Mouse (Mus musculus) kidney, embryonic 16.5 days (tissue): ENCODE data around the gene Rnase1. TPM values are rescaled to one million over a fixed set of nuclear protein-coding genes. Genes with fewer than 3 reads are reported as not detected.

Source experiments
- ATAC-seq: fragments of 200-750 bp; cut with Nextera tagmentation; 2 replicates; pipeline ENCODE4 v1.8.0; 2017; ENCODE audit warnings: moderate TSS enrichment; ENCODE audit not compliant: low FRiP score, low TSS enrichment
- H3K27ac ChIP-seq: fragments of 300-500 bp; sonication (generic); 2 replicates; pipeline ENCODE4 v1.5.1; 2014; ENCODE audit warnings: low read length
- H3K27me3 ChIP-seq: fragments of 300-500 bp; sonication (generic); 2 replicates; pipeline ENCODE4 v1.6.1; 2014; ENCODE audit warnings: low read length, control low read depth, mixed read lengths; ENCODE audit not compliant: insufficient read depth
- H3K36me3 ChIP-seq: fragments of 300-500 bp; sonication (generic); 2 replicates; pipeline ENCODE4 v1.6.1; 2014; ENCODE audit warnings: low read length, control low read depth, mixed read lengths; ENCODE audit not compliant: insufficient read depth
- H3K4me1 ChIP-seq: fragments of 300-500 bp; sonication (generic); 2 replicates; pipeline ENCODE4 v1.6.1; 2014; ENCODE audit warnings: low read length, control low read depth, mixed read lengths; ENCODE audit not compliant: insufficient read depth
- H3K4me2 ChIP-seq: fragments of 300-500 bp; sonication (generic); replicated peaks from 2 replicates; pipeline ENCODE4 v1.6.1; 2014; ENCODE audit warnings: low read depth, low read length
- H3K4me3 ChIP-seq: fragments of 300-500 bp; sonication (generic); 2 replicates; pipeline ENCODE4 v1.5.1; 2014; ENCODE audit warnings: mild to moderate bottlenecking, low read length
- H3K9ac ChIP-seq: fragments of 300-500 bp; sonication (generic); replicated peaks from 2 replicates; pipeline ENCODE4 v1.6.1; 2014; ENCODE audit warnings: low read length
- H3K9me3 ChIP-seq: fragments of 300-500 bp; sonication (generic); 2 replicates; pipeline ENCODE4 v1.6.1; 2016; ENCODE audit warnings: low read length, control low read depth
- WGBS: fragments of 180-500 bp; shearing (Covaris S2); extraction: QIAGEN DNeasy Blood & Tissue Kit; methylation state at CpG from one replicate; pipeline ENCODE4 v1.1.7; 2014; 5-methylcytosine and 5-hydroxymethylcytosine counted together
- polyA plus RNA-seq: library from polyadenylated mRNA; unstranded; fragments of >200 nt; fragmentation: Nextera tagmentation; extraction: Ambion mirVana; gene quantifications from 2 replicates; pipeline ENCODE4 v1.2.1, GENCODE M21; 2015

The Rnase1 gene
- polyA plus RNA-seq, 1 experiment from 2014 or later, result 0.26 TPM

GRCm38 (mm10) chr14:51143287-51143686 is 3.3 kb downstream of the Rnase1 start:
- 73% methylated on average over 4 of the region's 4 CpGs for WGBS
- Histone ChIP-seq H3K4me3 (no peak overlapping the region), H3K4me2 (no peak overlapping the region), H3K36me3 (no peaks in the 10 kb centered on the region), H3K9ac (no peak overlapping the region), H3K27ac (no peak overlapping the region), H3K27me3 (no peaks in the 10 kb centered on the region), H3K9me3 (no peaks in the 10 kb centered on the region), H3K4me1 (no peaks in the 10 kb centered on the region)
- no peak for ATAC-seq

GRCm38 (mm10) chr14:51142568-51142967 is 4.0 kb downstream of the Rnase1 start:
- Histone ChIP-seq H3K4me3 (no peak overlapping the region), H3K36me3 (no peaks in the 10 kb centered on the region), H3K9me3 (no peaks in the 10 kb centered on the region), H3K27me3 (no peaks in the 10 kb centered on the region), H3K9ac (no peak overlapping the region), H3K4me2 (no peak overlapping the region), H3K27ac (no peak overlapping the region), H3K4me1 (no peaks in the 10 kb centered on the region)
- 84% methylated on average over 3 of the region's 3 CpGs for WGBS
- no peak for ATAC-seq

- Histone ChIP-seq H3K4me2 (no peak overlapping the region), H3K9ac (no peak overlapping the region), H3K27me3 (no peaks in the 10 kb centered on the region), H3K4me1 (no peaks in the 10 kb centered on the region), H3K4me3 (no peak overlapping the region), H3K27ac (no peak overlapping the region), H3K36me3 (no peaks in the 10 kb centered on the region), H3K9me3 (no peaks in the 10 kb centered on the region)
- 88% methylated on average over 4 of the region's 4 CpGs for WGBS
- ATAC-seq, result no peak
Measured at GRCm38 (mm10) chr14:51142119-51142518, 4.5 kb downstream of the Rnase1 start.

GRCm38 (mm10) chr14:51140342-51140741 is 6.2 kb downstream of the Rnase1 start:
- H3K4me1 ChIP-seq, result no peaks in the 10 kb centered on the region
- no peaks in the 10 kb centered on the region for H3K36me3 ChIP-seq
- no peaks in the 10 kb centered on the region for H3K27me3 ChIP-seq
- 76% methylated on average over 2 of the region's 2 CpGs for WGBS
- no peak overlapping the region for H3K9ac ChIP-seq
- H3K4me2 ChIP-seq, result no peak overlapping the region
- ATAC-seq, result no peak
- H3K9me3 ChIP-seq, result no peaks in the 10 kb centered on the region
- no peak overlapping the region for H3K4me3 ChIP-seq
- no peak overlapping the region for H3K27ac ChIP-seq

- no peaks in the 10 kb centered on the region for H3K9me3 ChIP-seq
- H3K27me3 ChIP-seq, result no peaks in the 10 kb centered on the region
- no peak for ATAC-seq
- H3K4me1 ChIP-seq, result no peaks in the 10 kb centered on the region
- 93% methylated on average over 4 of the region's 4 CpGs for WGBS
- H3K36me3 ChIP-seq, result no peaks in the 10 kb centered on the region
- H3K4me2 ChIP-seq, result no peak overlapping the region
- no peak overlapping the region for H3K4me3 ChIP-seq
- no peak overlapping the region for H3K9ac ChIP-seq
- no peak overlapping the region for H3K27ac ChIP-seq
Measured at GRCm38 (mm10) chr14:51132372-51132771, 14.2 kb downstream of the Rnase1 start.

- Histone ChIP-seq H3K4me3 (no peak overlapping the region), H3K9me3 (no peaks in the 10 kb centered on the region), H3K36me3 (no peaks in the 10 kb centered on the region), H3K27ac (no peak overlapping the region), H3K9ac (no peak overlapping the region), H3K27me3 (no peaks in the 10 kb centered on the region), H3K4me2 (no peak overlapping the region), H3K4me1 (no peaks in the 10 kb centered on the region)
- ATAC-seq, result no peak
- 72% methylated on average over 7 of the region's 7 CpGs for WGBS
Measured at GRCm38 (mm10) chr14:51131086-51131815, 15.3 kb downstream of the Rnase1 start.

GRCm38 (mm10) chr14:51130315-51130940 is 16.2 kb downstream of the Rnase1 start:
- ATAC-seq, result no peak
- WGBS, result 85% methylated on average over 9 of the region's 9 CpGs
- no peak overlapping the region for H3K4me3 ChIP-seq

GRCm38 (mm10) chr14:51129624-51129975 is 17.0 kb downstream of the Rnase1 start:
- Histone ChIP-seq H3K4me2 (no peak overlapping the region), H3K4me1 (no peaks in the 10 kb centered on the region), H3K27me3 (no peaks in the 10 kb centered on the region), H3K4me3 (no peak overlapping the region), H3K36me3 (no peaks in the 10 kb centered on the region), H3K9me3 (0 out of 2 replicates have a peak, but pooled peaks cover 4% of the 10 kb centered on the region), H3K9ac (no peak overlapping the region), H3K27ac (no peak overlapping the region)
- no peak for ATAC-seq
- WGBS, result 68% methylated on average over 4 of the region's 4 CpGs

More at GRCm38 (mm10) chr14:51130315-51130940, 16.2 kb downstream of the Rnase1 start:
- Histone ChIP-seq H3K4me1 (no peaks in the 10 kb centered on the region), H3K27ac (no peak overlapping the region), H3K9ac (no peak overlapping the region), H3K36me3 (no peaks in the 10 kb centered on the region), H3K27me3 (no peaks in the 10 kb centered on the region), H3K4me2 (no peak overlapping the region), H3K9me3 (0 out of 2 replicates have a peak, but pooled peaks cover 4% of the 10 kb centered on the region)

- H3K4me3 ChIP-seq, result no peak overlapping the region
- no peak for ATAC-seq
Measured at GRCm38 (mm10) chr14:51128775-51129623, 17.6 kb downstream of the Rnase1 start.

More at GRCm38 (mm10) chr14:51128775-51129623, 17.6 kb downstream of the Rnase1 start:
- Histone ChIP-seq H3K27ac (no peak overlapping the region), H3K27me3 (no peaks in the 10 kb centered on the region), H3K9ac (no peak overlapping the region), H3K4me2 (no peak overlapping the region), H3K36me3 (no peaks in the 10 kb centered on the region), H3K4me1 (no peaks in the 10 kb centered on the region), H3K9me3 (0 out of 2 replicates have a peak, but pooled peaks cover 4% of the 10 kb centered on the region)
- 82% methylated on average over 9 of the region's 9 CpGs for WGBS
